Mouse (Mus musculus) ES-Bruce4 (cell line): ENCODE data around the gene Scamp2. TPM values are rescaled to one million over a fixed set of nuclear protein-coding genes. Genes with fewer than 3 reads are reported as not detected.

Experiments used
- H3K27ac ChIP-seq: 2 replicates; pipeline ENCODE4 v1.5.1; 2012; ENCODE audit warnings: low read length, inconsistent platforms; ENCODE audit not compliant: insufficient read depth
- H3K27me3 ChIP-seq: 2 replicates; pipeline ENCODE4 v1.6.1; 2012; ENCODE audit warnings: mild to moderate bottlenecking, low read length, inconsistent platforms; ENCODE audit not compliant: control insufficient read depth, poor library complexity, insufficient read depth, severe bottlenecking
- H3K36me3 ChIP-seq: 2 replicates; pipeline ENCODE4 v1.6.1; 2012; ENCODE audit warnings: inconsistent platforms, mild to moderate bottlenecking, low read length, moderate library complexity; ENCODE audit not compliant: control insufficient read depth, poor library complexity, insufficient read depth, severe bottlenecking
- H3K4me1 ChIP-seq: one replicate; pipeline ENCODE4 v1.8.1; 2011; ENCODE audit warnings: low read length; ENCODE audit not compliant: control insufficient read depth, insufficient read depth
- H3K4me3 ChIP-seq: 2 replicates; pipeline ENCODE4 v1.5.1; 2011; ENCODE audit warnings: low read depth, mild to moderate bottlenecking, low read length
- H3K9ac ChIP-seq: 2 replicates; pipeline ENCODE4 v1.6.1; 2012; ENCODE audit warnings: low read depth, mild to moderate bottlenecking, inconsistent platforms; ENCODE audit not compliant: poor library complexity, severe bottlenecking
- H3K9me3 ChIP-seq: replicated peaks from 2 replicates; pipeline ENCODE4 v1.6.1; 2012; ENCODE audit warnings: mild to moderate bottlenecking, low read length, inconsistent platforms; ENCODE audit not compliant: control insufficient read depth, poor library complexity, insufficient read depth, severe bottlenecking
- CTCF ChIP-seq: IDR thresholded peaks from one replicate; pipeline ENCODE4 v1.8.1; 2011; ENCODE audit warnings: low read depth, low read length
- EP300 ChIP-seq: IDR thresholded peaks from 2 replicates; pipeline ENCODE4 v1.6.1; 2011; ENCODE audit warnings: low read depth, low read length; ENCODE audit not compliant: insufficient read depth
- POLR2A ChIP-seq: IDR thresholded peaks from one replicate; pipeline ENCODE4 v1.8.1; 2011; ENCODE audit warnings: low read length; ENCODE audit not compliant: insufficient read depth
- polyA plus RNA-seq: library from polyadenylated mRNA; stranded (reverse); fragments of >200 nt; gene quantifications from 2 replicates; pipeline ENCODE4 v1.2.4, GENCODE M21; 2011; ENCODE audit warnings: low read depth; ENCODE audit not compliant: missing spikeins, insufficient read depth, insufficient read length

Scamp2 gene
- polyA plus RNA-seq, 1 experiment: 26.6 TPM

- Histone ChIP-seq H3K4me1 (peaks cover 5% of the 10 kb centered on the region), H3K4me3 (no peak overlapping the region), H3K27ac (no peak overlapping the region), H3K36me3 (no peaks in the 10 kb centered on the region), H3K9me3 (no peaks in the 10 kb centered on the region), H3K9ac (no peak overlapping the region), H3K27me3 (no peaks in the 10 kb centered on the region)
- no peak for TF ChIP-seq CTCF
These were observed 41.4 kb downstream of the Scamp2 start for GRCm38 (mm10) chr9:57602098-57602497.

- Histone ChIP-seq H3K4me1 (peaks cover 2% of the 10 kb centered on the region), H3K9me3 (no peaks in the 10 kb centered on the region), H3K36me3 (no peaks in the 10 kb centered on the region), H3K27me3 (no peaks in the 10 kb centered on the region), H3K27ac (no peak overlapping the region), H3K9ac (no peak overlapping the region), H3K4me3 (no peak overlapping the region)
- TF ChIP-seq POLR2A (no peak), EP300 (no peak), CTCF (no peak)
These were observed 44.1 kb downstream of the Scamp2 start for GRCm38 (mm10) chr9:57604875-57605274.

- no peaks in the 10 kb centered on the region for H3K9me3 ChIP-seq
- no peaks in the 10 kb centered on the region for H3K36me3 ChIP-seq
- no peak overlapping the region for H3K9ac ChIP-seq
- no peaks in the 10 kb centered on the region for H3K27me3 ChIP-seq
- H3K27ac ChIP-seq: no peak overlapping the region
- no peak overlapping the region for H3K4me3 ChIP-seq
- TF ChIP-seq POLR2A (no peak), CTCF (no peak), EP300 (no peak)
- peaks cover 1% of the 10 kb centered on the region for H3K4me1 ChIP-seq
These were observed 44.8 kb downstream of the Scamp2 start for GRCm38 (mm10) chr9:57605503-57605902.

- Histone ChIP-seq H3K4me3 (no peak within 1 kb of the TSS), H3K9me3 (no peaks in the 10 kb centered on the region), H3K4me1 (no peaks in the 10 kb centered on the region), H3K9ac (no peak within 1 kb of the TSS), H3K36me3 (no peaks in the 10 kb centered on the region), H3K27ac (no peak within 1 kb of the TSS), H3K27me3 (no peaks in the 10 kb centered on the region)
- TF ChIP-seq POLR2A (no peak), EP300 (no peak)
These were observed 45.6 kb downstream of the Scamp2 start, which contains the start of gene Cplx3 for GRCm38 (mm10) chr9:57606139-57606851. Gene Cplx3 (minus strand): TSS chr9:57606281.

GRCm38 (mm10) chr9:57609803-57610202 lies 49.1 kb downstream of the Scamp2 start:
- H3K9me3 ChIP-seq: no peaks in the 10 kb centered on the region
- no peaks in the 10 kb centered on the region for H3K27me3 ChIP-seq
- no peaks in the 10 kb centered on the region for H3K36me3 ChIP-seq
- no peak overlapping the region for H3K4me3 ChIP-seq
- TF ChIP-seq POLR2A (no peak), CTCF (no peak), EP300 (no peak)
- H3K27ac ChIP-seq: no peak overlapping the region
- H3K9ac ChIP-seq: no peak overlapping the region
- H3K4me1 ChIP-seq: no peaks in the 10 kb centered on the region

GRCm38 (mm10) chr9:57610359-57610826 lies 49.6 kb downstream of the Scamp2 start:
- TF ChIP-seq CTCF (no peak), EP300 (no peak), POLR2A (no peak)
- Histone ChIP-seq H3K36me3 (no peaks in the 10 kb centered on the region), H3K4me1 (no peaks in the 10 kb centered on the region), H3K27ac (no peak overlapping the region), H3K27me3 (no peaks in the 10 kb centered on the region), H3K9me3 (no peaks in the 10 kb centered on the region), H3K4me3 (no peak overlapping the region), H3K9ac (no peak overlapping the region)
